Mouse (Mus musculus) small intestine, adult 2 months (tissue): ENCODE measurements around the gene 2200002D01Rik. TPM values are rescaled to one million over a fixed set of nuclear protein-coding genes. Genes with fewer than 3 reads are reported as not detected.

Source experiments
- H3K27ac ChIP-seq: fragments of 200-500 bp; 2 replicates; pipeline ENCODE4 v1.5.1; 2012; ENCODE audit warnings: low read depth, low read length, control low read depth, inconsistent platforms; ENCODE audit not compliant: insufficient read depth
- H3K27me3 ChIP-seq: fragments of 200-500 bp; 2 replicates; pipeline ENCODE4 v1.6.1; 2012; ENCODE audit warnings: mild to moderate bottlenecking, moderate library complexity, low read length, inconsistent platforms; ENCODE audit not compliant: control insufficient read depth, insufficient read depth
- H3K36me3 ChIP-seq: fragments of 200-500 bp; 2 replicates; pipeline ENCODE4 v1.6.1; 2012; ENCODE audit warnings: mild to moderate bottlenecking, low read length, control low read depth, inconsistent platforms; ENCODE audit not compliant: control insufficient read depth, insufficient read depth
- H3K4me1 ChIP-seq: fragments of 200-500 bp; 2 replicates; pipeline ENCODE4 v1.6.1; 2012; ENCODE audit warnings: low read length, inconsistent platforms, mixed read lengths; ENCODE audit not compliant: control insufficient read depth, insufficient read depth, insufficient read length
- H3K4me3 ChIP-seq: fragments of 200-500 bp; 2 replicates; pipeline ENCODE4 v1.5.1; 2012; ENCODE audit warnings: low read depth, mild to moderate bottlenecking, control low read depth, inconsistent platforms, low read length, moderate library complexity
- CTCF ChIP-seq: fragments of 200-500 bp; IDR thresholded peaks from 2 replicates; pipeline ENCODE4 v1.5.1; 2012; ENCODE audit warnings: low read depth, mild to moderate bottlenecking, control low read depth, inconsistent platforms, low read length, moderate library complexity, mixed read lengths; ENCODE audit not compliant: insufficient replicate concordance, insufficient read length; ENCODE audit errors: extremely low read depth
- POLR2A ChIP-seq: fragments of 200-500 bp; IDR thresholded peaks from 2 replicates; pipeline ENCODE4 v1.6.1; 2012; ENCODE audit warnings: low read depth, mild to moderate bottlenecking, control low read depth, inconsistent platforms, low read length, moderate library complexity
- WGBS: fragments of 180-500 bp; shearing (Covaris S2); methylation state at CpG from one replicate; pipeline ENCODE4 v1.1.7; 2018; 5-methylcytosine and 5-hydroxymethylcytosine counted together
- polyA plus RNA-seq: library from polyadenylated mRNA; depleted of rRNA; stranded (reverse); fragments of >200 nt; gene quantifications from 2 replicates; pipeline ENCODE4 v1.2.3, GENCODE M21; 2012

Gene 2200002D01Rik
- polyA plus RNA-seq, 1 experiment: 852 TPM

DNA sequence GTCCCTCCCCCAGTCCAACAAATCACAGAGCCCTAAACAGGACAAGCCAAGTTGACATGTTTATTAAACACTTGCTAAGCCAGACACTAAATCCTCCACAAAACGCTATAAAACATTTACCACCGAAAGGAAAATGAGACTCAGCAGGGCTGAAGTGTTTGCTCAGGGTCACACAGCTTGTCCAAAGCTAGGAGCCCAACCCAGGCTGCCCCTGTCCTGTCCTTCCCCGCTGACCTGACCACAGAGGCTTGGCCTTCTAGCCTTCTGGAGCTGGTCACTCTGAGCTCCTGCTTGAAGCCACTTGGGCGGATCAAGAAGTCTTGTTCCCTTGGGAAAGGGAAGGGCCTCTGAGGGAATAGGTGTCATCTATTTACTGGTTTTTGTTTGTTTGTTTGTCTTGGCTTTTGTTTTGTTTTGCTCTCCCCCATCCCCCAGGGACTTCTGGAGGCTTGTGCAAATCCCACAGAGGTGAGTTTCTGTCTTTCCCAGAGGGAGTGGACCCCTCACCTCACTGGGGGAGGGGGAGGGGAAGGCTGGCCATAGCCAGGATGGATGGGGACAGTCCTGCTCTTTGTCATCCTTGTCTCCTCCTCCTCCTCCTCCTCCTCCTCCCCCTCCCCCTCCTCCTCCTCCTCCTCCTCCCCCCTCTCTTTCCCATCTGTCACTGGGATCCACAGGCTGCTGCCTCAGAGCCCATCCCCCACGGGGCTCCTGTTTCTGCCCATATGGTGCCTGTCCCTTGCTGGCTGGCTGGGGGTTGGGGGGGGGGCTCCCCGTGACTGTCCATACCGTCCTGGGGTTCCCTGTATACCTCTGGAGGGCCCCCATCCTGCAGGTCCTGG is 43.6 kb upstream of the 2200002D01Rik start:
- Histone ChIP-seq H3K36me3 (no peaks in the 10 kb centered on the region), H3K27me3 (no peaks in the 10 kb centered on the region), H3K4me3 (no peak overlapping the region), H3K27ac (peak overlapping the region; percentile 62; the same call in 1 of the 2 replicates), H3K4me1 (peaks cover 17% of the 10 kb centered on the region)
- TF ChIP-seq CTCF (no peak), POLR2A (no peak)
- 61% methylated on average over 7 of the region's 7 CpGs for WGBS

DNA sequence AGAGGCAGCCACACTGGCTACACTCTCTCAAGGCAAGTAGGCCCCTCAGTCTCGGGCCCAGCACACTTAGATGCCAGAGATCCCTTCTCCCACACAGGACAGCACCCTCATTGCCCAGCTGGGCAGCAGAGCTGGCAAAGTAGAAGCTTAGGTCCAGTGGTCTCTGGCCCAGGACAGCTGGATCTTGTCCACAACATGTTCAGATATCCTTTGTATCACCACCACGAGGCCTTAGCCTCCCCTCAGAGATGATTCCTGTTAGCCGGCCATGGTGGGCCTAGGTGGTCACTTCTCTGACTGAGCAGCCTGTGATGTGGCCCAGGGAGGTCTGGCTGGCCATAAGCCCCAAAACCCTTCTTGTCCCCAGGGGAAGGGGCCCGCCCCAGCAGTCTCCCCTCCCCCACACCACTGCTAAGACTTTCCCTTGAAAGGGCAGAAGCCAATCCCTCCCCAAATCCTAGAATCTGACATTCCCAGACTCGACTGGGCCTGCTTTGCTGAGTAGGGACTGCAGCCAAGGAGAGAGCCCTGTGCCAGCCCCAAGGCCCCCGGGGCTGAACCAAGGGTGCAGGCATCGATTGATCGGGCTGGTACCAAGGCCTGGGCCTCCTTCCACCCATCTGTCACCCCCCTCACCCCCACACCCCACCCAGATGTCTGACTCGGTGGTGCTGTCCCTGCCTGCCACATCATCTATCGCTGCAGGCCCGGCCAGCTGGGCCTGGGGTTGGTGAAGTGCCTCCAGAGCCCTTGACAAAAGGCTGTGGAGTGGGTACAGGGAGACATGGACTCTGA is 42.6 kb upstream of the 2200002D01Rik start:
- H3K27ac ChIP-seq: peak overlapping the region; percentile 62; the same call in 1 of the 2 replicates
- WGBS: 72% methylated on average over 11 of the region's 11 CpGs
- no peaks in the 10 kb centered on the region for H3K27me3 ChIP-seq
- TF ChIP-seq CTCF (no peak), POLR2A (no peak)
- H3K4me3 ChIP-seq: peak overlapping the region; percentile 28
- no peaks in the 10 kb centered on the region for H3K36me3 ChIP-seq
- H3K4me1 ChIP-seq: peaks cover 17% of the 10 kb centered on the region

DNA sequence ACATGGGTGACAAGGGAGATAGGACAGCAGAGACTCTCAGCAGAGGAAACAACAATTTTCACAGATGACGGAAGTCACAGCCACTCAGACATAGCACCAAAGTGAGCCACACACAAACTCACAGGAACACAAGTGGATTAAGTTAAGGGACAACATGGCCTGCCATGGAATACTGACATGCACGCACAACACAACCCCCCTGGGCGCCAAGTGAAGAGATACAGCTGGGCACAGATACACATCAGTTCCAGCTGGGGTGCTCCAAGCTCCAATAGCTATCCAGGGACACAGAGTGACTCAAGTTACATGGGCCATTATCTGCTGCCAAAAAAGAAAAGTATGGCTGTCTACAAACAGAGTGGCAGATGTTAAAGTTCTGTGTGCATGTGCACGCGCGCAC is 41.6 kb upstream of the 2200002D01Rik start:
- H3K4me1 ChIP-seq: peaks cover 17% of the 10 kb centered on the region
- WGBS: 85% methylated on average over 6 of the region's 6 CpGs
- peak overlapping the region; percentile 72 for H3K4me3 ChIP-seq
- no peaks in the 10 kb centered on the region for H3K36me3 ChIP-seq
- no peaks in the 10 kb centered on the region for H3K27me3 ChIP-seq
- TF ChIP-seq CTCF (no peak), POLR2A (no peak)
- H3K27ac ChIP-seq: peak overlapping the region; percentile 72; the same call in 1 of the 2 replicates

DNA sequence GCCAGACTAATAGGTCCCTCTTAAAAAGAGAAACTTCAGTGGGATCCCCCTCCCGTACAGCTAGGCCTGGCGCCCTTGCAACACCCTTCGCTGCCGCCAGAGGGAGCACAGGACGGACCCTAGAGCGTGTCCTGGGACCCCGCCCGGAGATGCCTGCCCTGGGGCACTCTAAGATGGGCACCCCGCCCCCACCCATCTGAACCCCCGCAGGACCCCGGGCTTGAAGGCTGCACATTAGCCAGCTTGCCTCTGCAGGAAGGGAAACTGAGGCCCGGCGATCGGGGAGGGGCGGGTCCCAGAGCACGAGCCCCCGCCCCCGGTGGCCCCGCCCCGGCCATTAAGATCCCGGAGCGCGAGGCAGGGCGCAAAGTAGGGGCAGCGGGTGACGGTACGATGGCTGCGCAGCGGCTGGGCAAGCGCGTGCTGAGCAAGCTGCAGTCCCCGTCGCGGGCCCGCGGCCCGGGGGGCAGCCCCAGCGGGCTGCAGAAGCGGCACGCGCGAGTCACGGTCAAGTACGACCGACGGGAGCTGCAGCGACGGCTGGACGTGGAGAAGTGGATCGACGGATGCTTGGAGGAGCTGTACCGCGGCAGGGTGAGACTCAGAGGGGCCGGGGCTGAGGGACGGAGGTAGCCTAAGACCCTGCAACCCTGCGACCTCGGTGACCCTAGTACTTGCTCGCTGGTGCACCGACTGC is 40.8 kb upstream of the 2200002D01Rik start, which contains the start of gene Ppp1r14a:
Ppp1r14a (plus strand) TSS at position 367 of the 697 bp plus-strand sequence.
- TF ChIP-seq POLR2A (peak; percentile 41; the same call in 1 of the 2 replicates), CTCF (peak; percentile 87)
- WGBS: 3% methylated on average over 59 of the region's 59 CpGs
- no peaks in the 10 kb centered on the region for H3K36me3 ChIP-seq
- peaks cover 17% of the 10 kb centered on the region for H3K4me1 ChIP-seq
- H3K27me3 ChIP-seq: no peaks in the 10 kb centered on the region
- peak within 1 kb of the TSS; percentile 72 for H3K4me3 ChIP-seq
- peak within 1 kb of the TSS; percentile 72 for H3K27ac ChIP-seq

DNA sequence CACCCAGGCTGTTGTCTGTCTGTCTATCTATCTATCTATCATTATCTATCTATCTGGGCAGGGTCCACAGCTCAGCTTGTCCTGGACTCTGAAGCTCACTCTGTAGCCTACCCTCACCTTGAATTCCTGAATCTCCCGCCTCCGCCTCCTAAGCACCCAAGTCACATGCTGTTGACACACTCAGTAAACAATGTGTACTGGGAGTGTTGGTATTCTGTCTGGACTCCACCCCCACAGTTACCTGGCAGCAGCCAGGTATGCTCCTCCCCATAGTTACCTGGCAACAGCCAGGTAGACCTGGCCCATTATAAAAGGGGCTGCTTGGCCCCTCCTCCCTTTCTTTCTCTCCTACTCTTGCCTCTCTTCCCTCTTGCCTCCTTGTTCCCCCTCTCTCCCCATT is 39.8 kb upstream of the 2200002D01Rik start:
- Histone ChIP-seq H3K27me3 (no peaks in the 10 kb centered on the region), H3K4me3 (no peak overlapping the region), H3K36me3 (no peaks in the 10 kb centered on the region), H3K27ac (no peak overlapping the region), H3K4me1 (peaks cover 17% of the 10 kb centered on the region)
- no peak for TF ChIP-seq CTCF
- TF ChIP-seq POLR2A: no peak
- 37% methylated on average over 2 of the region's 2 CpGs for WGBS

DNA sequence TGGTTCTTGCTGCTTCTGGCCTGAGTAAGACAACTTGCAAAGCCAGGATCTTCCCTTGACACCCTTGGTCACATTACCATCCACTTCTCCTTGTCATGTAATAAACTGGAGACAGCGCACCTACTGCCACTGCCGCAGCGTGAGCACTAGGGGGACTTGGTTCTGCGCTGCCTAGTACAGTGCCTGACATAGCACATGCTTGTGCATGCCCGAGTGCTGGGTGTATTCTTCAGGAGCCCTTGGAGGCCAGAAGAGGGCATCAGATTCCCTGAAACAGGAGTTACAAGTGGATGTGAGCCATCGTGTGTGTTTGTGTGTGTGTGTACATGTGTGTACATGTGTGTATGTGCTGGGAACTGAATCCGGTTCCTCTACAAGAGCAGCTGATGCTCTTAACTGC is 39.2 kb upstream of the 2200002D01Rik start:
- Histone ChIP-seq H3K27ac (no peak overlapping the region), H3K36me3 (no peaks in the 10 kb centered on the region), H3K4me1 (peaks cover 21% of the 10 kb centered on the region), H3K4me3 (no peak overlapping the region), H3K27me3 (no peaks in the 10 kb centered on the region)
- no peak for TF ChIP-seq POLR2A
- no peak for TF ChIP-seq CTCF
- WGBS: 70% methylated on average over 7 of the region's 7 CpGs
